Mouse (Mus musculus): ENCODE results near the gene Hadha. TPM values are rescaled to one million over a fixed set of nuclear protein-coding genes. Genes with fewer than 3 reads are reported as not detected.

Hadha gene
- polyA plus RNA-seq, 1 experiment from 2014 or later = 122 TPM

GRCm38 (mm10) chr5:30159601-30160000 is 4.6 kb upstream of the Hadha start:
- Histone ChIP-seq H3K4me1 (replicated peaks; ENCODE audit: control insufficient read depth, insufficient read depth, low read length) (peaks cover 4% of the 10 kb centered on the region; the same call in 1 of the 2 replicates), H3K4me2 (no peak overlapping the region), H3K36me3 (ENCODE audit: control insufficient read depth, insufficient read depth, low read length) (0 out of 2 replicates have a peak, but pooled peaks cover 2% of the 10 kb centered on the region), H3K9ac (ENCODE audit: low read depth, low read length) (no peak overlapping the region), H3K9me3 (ENCODE audit: control insufficient read depth, low read length) (no peaks in the 10 kb centered on the region), H3K4me3 (ENCODE audit: low read depth, low read length) (no peak overlapping the region), H3K27ac (ENCODE audit: low read depth, low read length) (no peak overlapping the region), H3K27me3 (replicated peaks; ENCODE audit: control insufficient read depth, insufficient read depth, low read length) (no peaks in the 10 kb centered on the region)
- WGBS = 79% methylated on average over 6 of the region's 6 CpGs
- ATAC-seq (replicated peaks; ENCODE audit: low FRiP score) = no peak
- DNase-seq (ENCODE audit: low spot score) = no peak

- H3K4me2 ChIP-seq = peak overlapping the region; percentile 85
- ATAC-seq (replicated peaks; ENCODE audit: low FRiP score) = no peak
- H3K27me3 ChIP-seq (replicated peaks; ENCODE audit: control insufficient read depth, insufficient read depth, low read length) = no peaks in the 10 kb centered on the region
- H3K4me1 ChIP-seq (replicated peaks; ENCODE audit: control insufficient read depth, insufficient read depth, low read length) = peaks cover 6% of the 10 kb centered on the region; the same call in 1 of the 2 replicates
- H3K36me3 ChIP-seq (ENCODE audit: control insufficient read depth, insufficient read depth, low read length) = 0 out of 2 replicates have a peak, but pooled peaks cover 2% of the 10 kb centered on the region
- H3K9ac ChIP-seq (ENCODE audit: low read depth, low read length) = peak overlapping the region; percentile 73
- H3K9me3 ChIP-seq (ENCODE audit: control insufficient read depth, low read length) = no peaks in the 10 kb centered on the region
- no peak for DNase-seq (ENCODE audit: low spot score)
- peak overlapping the region; percentile 75 for H3K4me3 ChIP-seq (ENCODE audit: low read depth, low read length)
- H3K27ac ChIP-seq (ENCODE audit: low read depth, low read length) = peak overlapping the region; percentile 78
- 27% methylated on average over 13 of the region's 13 CpGs for WGBS
Observed at GRCm38 (mm10) chr5:30155821-30156629, 1.1 kb upstream of the Hadha start.

GRCm38 (mm10) chr5:30155395-30155792 is 432 bp upstream of the Hadha start:
- Histone ChIP-seq H3K27me3 (replicated peaks; ENCODE audit: control insufficient read depth, insufficient read depth, low read length) (no peaks in the 10 kb centered on the region), H3K9ac (ENCODE audit: low read depth, low read length) (peak overlapping the region; percentile 73), H3K4me1 (replicated peaks; ENCODE audit: control insufficient read depth, insufficient read depth, low read length) (peaks cover 6% of the 10 kb centered on the region; the same call in 1 of the 2 replicates), H3K9me3 (ENCODE audit: control insufficient read depth, low read length) (no peaks in the 10 kb centered on the region), H3K4me3 (ENCODE audit: low read depth, low read length) (peak overlapping the region; percentile 75), H3K36me3 (ENCODE audit: control insufficient read depth, insufficient read depth, low read length) (0 out of 2 replicates have a peak, but pooled peaks cover 1% of the 10 kb centered on the region), H3K4me2 (peak overlapping the region; percentile 85), H3K27ac (ENCODE audit: low read depth, low read length) (peak overlapping the region; percentile 78)
- ATAC-seq (replicated peaks; ENCODE audit: low FRiP score) (peak; percentile 49), DNase-seq (ENCODE audit: low spot score) (no peak)
- under 1% methylated on average over 31 of the region's 31 CpGs for WGBS

- ATAC-seq (replicated peaks; ENCODE audit: low FRiP score) = no peak
- Histone ChIP-seq H3K36me3 (ENCODE audit: control insufficient read depth, insufficient read depth, low read length) (no peaks in the 10 kb centered on the region), H3K4me2 (peak overlapping the region; percentile 85), H3K9ac (ENCODE audit: low read depth, low read length) (peak overlapping the region; percentile 73), H3K4me1 (replicated peaks; ENCODE audit: control insufficient read depth, insufficient read depth, low read length) (peaks cover 6% of the 10 kb centered on the region; the same call in 1 of the 2 replicates), H3K9me3 (ENCODE audit: control insufficient read depth, low read length) (no peaks in the 10 kb centered on the region), H3K4me3 (ENCODE audit: low read depth, low read length) (peak overlapping the region; percentile 75), H3K27ac (ENCODE audit: low read depth, low read length) (peak overlapping the region; percentile 78), H3K27me3 (replicated peaks; ENCODE audit: control insufficient read depth, insufficient read depth, low read length) (no peaks in the 10 kb centered on the region)
- 23% methylated on average over 4 of the region's 4 CpGs for WGBS
- DNase-seq (ENCODE audit: low spot score) = no peak
Observed at GRCm38 (mm10) chr5:30154013-30154412, 949 bp downstream of the Hadha start.

GRCm38 (mm10) chr5:30153222-30153621 is 1.7 kb downstream of the Hadha start:
- Histone ChIP-seq H3K36me3 (ENCODE audit: control insufficient read depth, insufficient read depth, low read length) (no peaks in the 10 kb centered on the region), H3K27ac (ENCODE audit: low read depth, low read length) (no peak overlapping the region), H3K4me1 (replicated peaks; ENCODE audit: control insufficient read depth, insufficient read depth, low read length) (peaks cover 6% of the 10 kb centered on the region; the same call in 1 of the 2 replicates), H3K4me3 (ENCODE audit: low read depth, low read length) (no peak overlapping the region), H3K4me2 (no peak overlapping the region), H3K9ac (ENCODE audit: low read depth, low read length) (no peak overlapping the region), H3K27me3 (replicated peaks; ENCODE audit: control insufficient read depth, insufficient read depth, low read length) (no peaks in the 10 kb centered on the region), H3K9me3 (ENCODE audit: control insufficient read depth, low read length) (no peaks in the 10 kb centered on the region)
- ATAC-seq (replicated peaks; ENCODE audit: low FRiP score) = no peak
- no peak for DNase-seq (ENCODE audit: low spot score)
- WGBS = 91% methylated on average over 2 of the region's 2 CpGs

GRCm38 (mm10) chr5:30152413-30152812 is 2.5 kb downstream of the Hadha start:
- Histone ChIP-seq H3K9me3 (ENCODE audit: control insufficient read depth, low read length) (no peaks in the 10 kb centered on the region), H3K4me2 (no peak overlapping the region), H3K36me3 (ENCODE audit: control insufficient read depth, insufficient read depth, low read length) (no peaks in the 10 kb centered on the region), H3K4me1 (replicated peaks; ENCODE audit: control insufficient read depth, insufficient read depth, low read length) (peaks cover 6% of the 10 kb centered on the region; the same call in 1 of the 2 replicates), H3K9ac (ENCODE audit: low read depth, low read length) (no peak overlapping the region), H3K27me3 (replicated peaks; ENCODE audit: control insufficient read depth, insufficient read depth, low read length) (no peaks in the 10 kb centered on the region), H3K27ac (ENCODE audit: low read depth, low read length) (no peak overlapping the region), H3K4me3 (ENCODE audit: low read depth, low read length) (no peak overlapping the region)
- ATAC-seq (replicated peaks; ENCODE audit: low FRiP score) = no peak
- no peak for DNase-seq (ENCODE audit: low spot score)
- WGBS = 90% methylated on average over 1 of the region's 1 CpGs

GRCm38 (mm10) chr5:30152007-30152406 is 3.0 kb downstream of the Hadha start:
- Histone ChIP-seq H3K27ac (ENCODE audit: low read depth, low read length) (no peak overlapping the region), H3K27me3 (replicated peaks; ENCODE audit: control insufficient read depth, insufficient read depth, low read length) (no peaks in the 10 kb centered on the region), H3K4me2 (peak overlapping the region; percentile 39; the same call in 1 of the 2 replicates), H3K9me3 (ENCODE audit: control insufficient read depth, low read length) (no peaks in the 10 kb centered on the region), H3K9ac (ENCODE audit: low read depth, low read length) (no peak overlapping the region), H3K4me3 (ENCODE audit: low read depth, low read length) (no peak overlapping the region), H3K36me3 (ENCODE audit: control insufficient read depth, insufficient read depth, low read length) (no peaks in the 10 kb centered on the region), H3K4me1 (replicated peaks; ENCODE audit: control insufficient read depth, insufficient read depth, low read length) (peaks cover 6% of the 10 kb centered on the region; the same call in 1 of the 2 replicates)
- WGBS = 77% methylated on average over 4 of the region's 4 CpGs
- ATAC-seq (replicated peaks; ENCODE audit: low FRiP score) = no peak
- no peak for DNase-seq (ENCODE audit: low spot score)

GRCm38 (mm10) chr5:30148133-30148920 is 6.6 kb downstream of the Hadha start:
- no peak overlapping the region for H3K4me3 ChIP-seq (ENCODE audit: low read depth, low read length)
- ATAC-seq (replicated peaks; ENCODE audit: low FRiP score) (no peak), DNase-seq (ENCODE audit: low spot score) (no peak)
- 80% methylated on average over 5 of the region's 5 CpGs for WGBS
- H3K9me3 ChIP-seq (ENCODE audit: control insufficient read depth, low read length) = no peaks in the 10 kb centered on the region
- H3K27ac ChIP-seq (ENCODE audit: low read depth, low read length) = no peak overlapping the region
- peaks cover 20% of the 10 kb centered on the region for H3K36me3 ChIP-seq (ENCODE audit: control insufficient read depth, insufficient read depth, low read length)
- H3K27me3 ChIP-seq (replicated peaks; ENCODE audit: control insufficient read depth, insufficient read depth, low read length) = no peaks in the 10 kb centered on the region
- H3K9ac ChIP-seq (ENCODE audit: low read depth, low read length) = no peak overlapping the region
- H3K4me2 ChIP-seq = no peak overlapping the region
- H3K4me1 ChIP-seq (replicated peaks; ENCODE audit: control insufficient read depth, insufficient read depth, low read length) = 0 out of 2 replicates have a peak, but pooled peaks cover 2% of the 10 kb centered on the region
